Mouse (Mus musculus) retina, postnatal 7 days (tissue): ENCODE results near the gene Sema4d.

Experiments used
- DNase-seq: peaks from one replicate; pipeline ENCODE4 v3.0.0-alpha.2; 2012; ENCODE audit warnings: low read depth, low spot score

Sema4d gene

GRCm38 (mm10) chr13:51727364-51727763, 66.2 kb downstream of the Sema4d start:
- DNase-seq, result no peak

- no peak for DNase-seq
Observed at GRCm38 (mm10) chr13:51725926-51726574, 67.5 kb downstream of the Sema4d start.

GRCm38 (mm10) chr13:51725446-51725845, 68.1 kb downstream of the Sema4d start:
- DNase-seq, result no peak

- no peak for DNase-seq
Observed at GRCm38 (mm10) chr13:51724566-51724965, 69.0 kb downstream of the Sema4d start.

- no peak for DNase-seq
Observed at GRCm38 (mm10) chr13:51723114-51723513, 70.4 kb downstream of the Sema4d start.

- DNase-seq, result no peak
Observed at GRCm38 (mm10) chr13:51720556-51720955, 73.0 kb downstream of the Sema4d start.

GRCm38 (mm10) chr13:51719256-51719655, 74.3 kb downstream of the Sema4d start:
- DNase-seq, result no peak

- no peak for DNase-seq
Observed at GRCm38 (mm10) chr13:51716350-51717263, 76.9 kb downstream of the Sema4d start.

- no peak for DNase-seq
Observed at GRCm38 (mm10) chr13:51712022-51712421, 81.5 kb downstream of the Sema4d start.

GRCm38 (mm10) chr13:51710738-51711137, 82.8 kb downstream of the Sema4d start:
- no peak for DNase-seq

GRCm38 (mm10) chr13:51705882-51706854, 87.4 kb downstream of the Sema4d start:
- DNase-seq, result no peak

- DNase-seq, result no peak
Observed at GRCm38 (mm10) chr13:51703893-51704292, 89.7 kb downstream of the Sema4d start.

GRCm38 (mm10) chr13:51698318-51698717, 95.2 kb downstream of the Sema4d start:
- DNase-seq, result no peak

GRCm38 (mm10) chr13:51697897-51698296, 95.7 kb downstream of the Sema4d start:
- DNase-seq, result no peak

- DNase-seq, result no peak
Observed at GRCm38 (mm10) chr13:51697455-51697854, 96.1 kb downstream of the Sema4d start.

GRCm38 (mm10) chr13:51696481-51696880, 97.1 kb downstream of the Sema4d start:
- DNase-seq, result no peak

- DNase-seq, result no peak
Observed at GRCm38 (mm10) chr13:51688688-51689087, 104.9 kb downstream of the Sema4d start.

- no peak for DNase-seq
Observed at GRCm38 (mm10) chr13:51686966-51687365, 106.6 kb downstream of the Sema4d start.

- no peak for DNase-seq
Observed at GRCm38 (mm10) chr13:51685290-51685966, 108.1 kb downstream of the Sema4d start.

- no peak for DNase-seq
Observed at GRCm38 (mm10) chr13:51681634-51682033, 111.9 kb downstream of the Sema4d start.

- DNase-seq, result no peak
Observed at GRCm38 (mm10) chr13:51681076-51681475, 112.5 kb downstream of the Sema4d start.
